Mouse (Mus musculus): ENCODE measurements around the gene Krtap4-1.

- TF ChIP-seq CTCF (IDR thresholded peaks at IDR 0.05; ENCODE audit: borderline replicate concordance, insufficient read depth, low read depth, low read length): no peak
- TF ChIP-seq POLR2A (IDR thresholded peaks at IDR 0.05; ENCODE audit: borderline replicate concordance, insufficient read depth, low read length): no peak
Observed at GRCm38 (mm10) chr11:99657051-99657450, 29.0 kb upstream of the Krtap4-1 start.

Measured in cerebellum, adult 2 months (tissue).